Mouse (Mus musculus) midbrain, postnatal 0 days (tissue): Measurements from ENCODE around the gene Mlst8. TPM values are rescaled to one million over a fixed set of nuclear protein-coding genes. Genes with fewer than 3 reads are reported as not detected.

ENCODE experiments used
- ATAC-seq: fragments of 200-750 bp; cut with Nextera tagmentation; 2 replicates; pipeline ENCODE4 v1.8.0; 2017; ENCODE audit warnings: moderate number of reproducible peaks, mild to moderate bottlenecking, moderate TSS enrichment, moderate library complexity; ENCODE audit not compliant: low FRiP score
- DNase-seq: peaks from one replicate; pipeline ENCODE4 v3.0.0-alpha.2; 2015; ENCODE audit warnings: low spot score
- H3K27ac ChIP-seq: fragments of 300-500 bp; sonication (generic); 2 replicates; pipeline ENCODE4 v1.5.1; 2014; ENCODE audit warnings: low read depth, mild to moderate bottlenecking, low read length, mixed read lengths
- H3K27me3 ChIP-seq: fragments of 300-500 bp; sonication (generic); 2 replicates; pipeline ENCODE4 v1.6.1; 2014; ENCODE audit warnings: low read length, control low read depth, mixed read lengths; ENCODE audit not compliant: insufficient read depth
- H3K36me3 ChIP-seq: fragments of 300-500 bp; sonication (generic); 2 replicates; pipeline ENCODE4 v1.6.1; 2014; ENCODE audit warnings: low read length, control low read depth, mixed read lengths; ENCODE audit not compliant: insufficient read depth
- H3K4me1 ChIP-seq: fragments of 300-500 bp; sonication (generic); 2 replicates; pipeline ENCODE4 v1.6.1; 2014; ENCODE audit warnings: mild to moderate bottlenecking, control low read depth, antibody characterized with exemption, low read length, mixed read lengths; ENCODE audit not compliant: insufficient read depth
- H3K4me2 ChIP-seq: fragments of 300-500 bp; sonication (generic); 2 replicates; pipeline ENCODE4 v1.6.1; 2014; ENCODE audit warnings: low read depth, mild to moderate bottlenecking, low read length, mixed read lengths; ENCODE audit not compliant: poor library complexity, severe bottlenecking
- H3K4me3 ChIP-seq: fragments of 300-500 bp; sonication (generic); 2 replicates; pipeline ENCODE4 v1.5.1; 2014; ENCODE audit warnings: low read depth, mild to moderate bottlenecking, low read length, moderate library complexity
- H3K9ac ChIP-seq: fragments of 300-500 bp; sonication (generic); replicated peaks from 2 replicates; pipeline ENCODE4 v1.6.1; 2014; ENCODE audit warnings: mild to moderate bottlenecking, low read length, moderate library complexity, mixed read lengths; ENCODE audit not compliant: poor library complexity, severe bottlenecking
- H3K9me3 ChIP-seq: fragments of 300-500 bp; sonication (generic); 2 replicates; pipeline ENCODE4 v1.6.1; 2016; ENCODE audit warnings: low read length, control low read depth
- CTCF ChIP-seq: IDR thresholded peaks from 2 replicates; pipeline ENCODE4 v1.5.1; 2016; ENCODE audit warnings: antibody characterized with exemption, mild to moderate bottlenecking
- WGBS: fragments of 180-500 bp; shearing (Covaris S2); extraction: QIAGEN DNeasy Blood & Tissue Kit; methylation state at CpG from one replicate; pipeline ENCODE4 v1.1.7; 2014; 5-methylcytosine and 5-hydroxymethylcytosine counted together
- polyA plus RNA-seq: library from polyadenylated mRNA; unstranded; fragments of >200 nt; fragmentation: Nextera tagmentation; extraction: Ambion mirVana; gene quantifications from 2 replicates; pipeline ENCODE4 v1.2.1, GENCODE M21; 2015
- total RNA-seq: library from RNA; depleted of rRNA; stranded (reverse); fragments of >200 nt; gene quantifications from 2 replicates; pipeline ENCODE4 v1.2.3, GENCODE M21; 2014; rRNA removed

The Mlst8 gene
- total RNA-seq (51.8 and 60.8 TPM in 2 replicates), polyA plus RNA-seq (28.4 and 29.5 TPM in 2 replicates)

GRCm38 (mm10) chr17:24478663-24479380 lies at the start of gene Mlst8:
TSS of gene Mlst8 (minus strand) at chr17:24479078.
- H3K4me2 ChIP-seq = peak within 1 kb of the TSS; percentile 77
- peak within 1 kb of the TSS; percentile 89 for H3K27ac ChIP-seq
- H3K4me3 ChIP-seq = peak within 1 kb of the TSS; percentile 56
- peak within 1 kb of the TSS; percentile 69 for H3K9ac ChIP-seq
- ATAC-seq = peak; percentile 91
- H3K27me3 ChIP-seq = no peaks in the 10 kb centered on the region
- H3K4me1 ChIP-seq = peaks cover 6% of the 10 kb centered on the region
- H3K9me3 ChIP-seq = no peaks in the 10 kb centered on the region
- TF ChIP-seq CTCF = peak; percentile 92
- peaks cover 34% of the 10 kb centered on the region for H3K36me3 ChIP-seq
- DNase-seq = peak; percentile 97
- WGBS = 1% methylated on average over 48 of the region's 48 CpGs

- WGBS = under 1% methylated on average over 8 of the region's 8 CpGs
- peak overlapping the region; percentile 84 for H3K4me3 ChIP-seq
- no peak for TF ChIP-seq CTCF
These were observed 49.7 kb upstream of the Mlst8 start for GRCm38 (mm10) chr17:24528560-24528918.

GRCm38 (mm10) chr17:24527723-24528559 lies 49.1 kb upstream of the Mlst8 start, which contains the start of gene Traf7:
TSS of gene Traf7 (minus strand) at chr17:24527938.
- Histone ChIP-seq H3K4me2 (peak within 1 kb of the TSS; percentile 82), H3K9me3 (no peaks in the 10 kb centered on the region), H3K36me3 (peaks cover 7% of the 10 kb centered on the region), H3K27me3 (no peaks in the 10 kb centered on the region), H3K9ac (peak within 1 kb of the TSS; percentile 90), H3K4me3 (peak within 1 kb of the TSS; percentile 84), H3K4me1 (peaks cover 27% of the 10 kb centered on the region), H3K27ac (peak within 1 kb of the TSS; percentile 77)
- DNase-seq (peak; percentile 100), ATAC-seq (peak; percentile 96)
- no peak for TF ChIP-seq CTCF
- WGBS = under 1% methylated on average over 40 of the region's 40 CpGs

More at GRCm38 (mm10) chr17:24528560-24528918, 49.7 kb upstream of the Mlst8 start:
- H3K4me1 ChIP-seq = peaks cover 30% of the 10 kb centered on the region
- H3K4me2 ChIP-seq = peak overlapping the region; percentile 82
- no peak for ATAC-seq
- peaks cover 5% of the 10 kb centered on the region for H3K36me3 ChIP-seq
- DNase-seq = no peak
- no peaks in the 10 kb centered on the region for H3K27me3 ChIP-seq
- H3K27ac ChIP-seq = peak overlapping the region; percentile 77
- peak overlapping the region; percentile 67 for H3K9ac ChIP-seq
- H3K9me3 ChIP-seq = no peaks in the 10 kb centered on the region

DNA sequence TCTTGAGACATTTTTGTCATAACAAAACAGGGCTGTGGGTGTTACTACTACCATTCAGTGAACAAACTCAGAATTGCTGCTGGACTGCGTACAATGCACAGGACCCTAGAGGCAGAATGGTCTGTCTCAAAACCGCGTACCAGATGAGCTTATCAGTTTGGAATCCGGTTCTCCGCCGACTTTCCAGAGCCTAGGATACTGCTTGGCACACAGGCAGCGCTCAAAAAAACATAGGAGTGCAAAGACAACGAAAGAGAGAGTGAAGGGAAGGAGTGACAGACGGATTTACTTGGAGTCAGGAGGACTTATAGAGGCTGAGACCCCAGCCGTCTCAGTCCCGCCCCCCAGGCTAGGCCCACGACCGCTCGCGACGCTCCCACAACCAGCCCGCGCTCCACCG lies 48.4 kb upstream of the Mlst8 start:
- Histone ChIP-seq H3K36me3 (peaks cover 7% of the 10 kb centered on the region), H3K4me2 (peak overlapping the region; percentile 63), H3K9ac (peak overlapping the region; percentile 90), H3K4me1 (peaks cover 23% of the 10 kb centered on the region), H3K4me3 (peak overlapping the region; percentile 84), H3K9me3 (no peaks in the 10 kb centered on the region), H3K27me3 (no peaks in the 10 kb centered on the region), H3K27ac (peak overlapping the region; percentile 74)
- under 1% methylated on average over 19 of the region's 19 CpGs for WGBS
- peak; percentile 32; the same call in 1 of the 2 replicates for ATAC-seq
- no peak for TF ChIP-seq CTCF
- DNase-seq = peak; percentile 28

DNA sequence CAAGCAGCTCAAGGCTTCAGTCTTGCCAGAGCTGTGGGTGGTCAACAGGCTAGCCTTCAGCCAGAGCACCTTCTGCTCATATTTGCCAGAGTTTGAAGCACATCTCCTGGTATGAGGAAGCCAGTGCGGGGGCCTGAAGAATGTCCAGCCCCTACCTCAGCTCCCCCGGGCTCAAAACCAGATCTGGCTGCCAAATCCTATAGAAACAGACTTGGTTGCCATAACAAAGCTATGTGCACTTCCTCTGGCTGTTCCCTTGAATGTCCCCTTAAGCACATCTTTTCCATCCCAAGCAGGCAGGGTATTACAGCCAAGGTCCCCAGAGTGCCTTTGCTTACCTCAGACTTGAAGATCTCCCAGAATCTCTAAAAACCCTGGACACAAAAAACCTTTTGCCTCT lies 45.9 kb upstream of the Mlst8 start:
- no peak overlapping the region for H3K4me3 ChIP-seq
- ATAC-seq (no peak), DNase-seq (no peak)
- peaks cover 13% of the 10 kb centered on the region for H3K36me3 ChIP-seq
- 0 out of 2 replicates have a peak overlapping the region, but pooled peaks have one; percentile 0 for H3K9ac ChIP-seq
- no peak for TF ChIP-seq CTCF
- H3K4me1 ChIP-seq = peaks cover 16% of the 10 kb centered on the region
- H3K27me3 ChIP-seq = no peaks in the 10 kb centered on the region
- H3K4me2 ChIP-seq = no peak overlapping the region
- no peaks in the 10 kb centered on the region for H3K9me3 ChIP-seq
- no peak overlapping the region for H3K27ac ChIP-seq
- WGBS = 69% methylated on average over 2 of the region's 2 CpGs
